Comparison of ENCODE assay signal across 17 mouse cellular contexts in the genomic region with DNA sequence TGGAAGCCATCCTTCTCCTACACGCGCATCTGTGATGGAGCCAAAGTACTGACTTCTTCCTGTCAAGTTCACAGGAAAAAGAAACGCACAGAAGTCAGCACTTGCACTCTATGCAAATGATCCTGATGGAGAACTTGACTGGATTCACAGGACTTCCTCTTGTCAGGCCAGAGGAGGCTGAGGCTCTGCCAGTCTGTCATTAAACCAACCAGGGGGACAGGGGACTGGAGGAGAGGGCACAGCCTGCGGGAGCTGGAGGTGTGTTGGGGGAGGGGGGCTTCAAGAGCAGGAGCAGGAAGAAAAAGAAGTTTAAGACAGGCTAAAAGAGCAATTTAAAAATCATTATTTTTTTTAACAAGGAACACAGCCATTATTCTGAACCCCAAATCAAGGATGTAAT.
DNase-seq lines count a peak whose midpoint lies in the region; ATAC-seq and TF ChIP-seq lines count a peak whose summit lies in the region.
"Had no signal": no experiment of that assay in that cellular context is flagged by ENCODE, and none has a peak within 500 bp of the region (broad histone marks: within the 10 kb centered on the region; RNA-seq: fewer than 3 reads in every experiment).

No protein-coding gene starts in this region.

- no peak for TF ChIP-seq CTCF in gastrocnemius, adult 2 months (IDR thresholded peaks at IDR 0.05)

- no peaks in the 10 kb centered on the region for H3K36me3 ChIP-seq in midbrain, embryonic 10.5 days
- H3K36me3 ChIP-seq in midbrain, embryonic 16.5 days (ENCODE audit: control insufficient read depth, insufficient read depth, low read length): no peaks in the 10 kb centered on the region
- no peaks in the 10 kb centered on the region for H3K36me3 ChIP-seq in forebrain, embryonic 12.5 days (replicated peaks)
- H3K36me3 ChIP-seq in hindbrain, embryonic 13.5 days: no peaks in the 10 kb centered on the region
- H3K36me3 ChIP-seq: limb, embryonic 12.5 days; liver, embryonic 13.5 days; lung, embryonic 15.5 days; stomach, embryonic 15.5 days had no signal

- WGBS in midbrain, embryonic 10.5 days: 37% methylated on average over 4 of the region's 4 CpGs
- 31% methylated on average over 4 of the region's 4 CpGs for WGBS in midbrain, embryonic 16.5 days
- 25% methylated on average over 4 of the region's 4 CpGs for WGBS in forebrain, embryonic 12.5 days
- 38% methylated on average over 4 of the region's 4 CpGs for WGBS in hindbrain, embryonic 13.5 days

- no peaks in the 10 kb centered on the region; the same call in 1 of the 2 replicates for H3K27me3 ChIP-seq in midbrain, embryonic 10.5 days (ENCODE audit: low read depth, poor library complexity, severe bottlenecking)
- no peaks in the 10 kb centered on the region for H3K27me3 ChIP-seq in midbrain, embryonic 16.5 days (ENCODE audit: control insufficient read depth, insufficient read depth, low read depth, low read length)
- H3K27me3 ChIP-seq in forebrain, embryonic 12.5 days: 0 out of 2 replicates have a peak, but pooled peaks cover 7% of the 10 kb centered on the region
- no peaks in the 10 kb centered on the region for H3K27me3 ChIP-seq in hindbrain, embryonic 13.5 days
- H3K27me3 ChIP-seq: limb, embryonic 12.5 days; liver, embryonic 13.5 days; lung, embryonic 15.5 days; stomach, embryonic 15.5 days had no signal

- peak overlapping the region; percentile 55; the same call in 1 of the 2 replicates for H3K27ac ChIP-seq in midbrain, embryonic 10.5 days (replicated peaks)
- H3K27ac ChIP-seq in midbrain, embryonic 16.5 days (ENCODE audit: low read length): no peak overlapping the region
- H3K27ac ChIP-seq in forebrain, embryonic 12.5 days: peak overlapping the region; percentile 65
- H3K27ac ChIP-seq in hindbrain, embryonic 13.5 days: peak overlapping the region; percentile 55; the same call in 1 of the 2 replicates
- no peak overlapping the region for H3K27ac ChIP-seq in gastrocnemius, adult 2 months
- H3K27ac ChIP-seq: left cerebral cortex, adult 2 months; limb, embryonic 12.5 days; liver, embryonic 13.5 days; lung, embryonic 15.5 days; stomach, embryonic 15.5 days had no signal

- no peak for ATAC-seq in midbrain, embryonic 16.5 days
- peak; percentile 58; the same call in 1 of the 2 replicates for ATAC-seq in forebrain, embryonic 12.5 days (ENCODE audit: low FRiP score)
- ATAC-seq in hindbrain, embryonic 13.5 days (ENCODE audit: low FRiP score): no peak
- ATAC-seq: intestine, postnatal 0 days had no signal

- DNase-seq in midbrain, embryonic 10.5 days (ENCODE audit: low spot score): no peak
- peak; percentile 33 for DNase-seq in retina, postnatal 1 day
- no peak for DNase-seq in gastrocnemius, adult 2 months
- DNase-seq in kidney, postnatal 10 days: no peak
- DNase-seq: adrenal gland, postnatal 36 days; heart, adult 11 months; liver, embryonic 13.5 days; thymus, adult 2 months had no signal

- H3K4me3 ChIP-seq in midbrain, embryonic 10.5 days: no peak overlapping the region
- H3K4me3 ChIP-seq in midbrain, embryonic 16.5 days (ENCODE audit: low read depth, low read length): no peak overlapping the region
- H3K4me3 ChIP-seq in forebrain, embryonic 12.5 days (replicated peaks): no peak overlapping the region
- no peak overlapping the region for H3K4me3 ChIP-seq in hindbrain, embryonic 13.5 days
- H3K4me3 ChIP-seq in gastrocnemius, adult 2 months: no peak overlapping the region
- H3K4me3 ChIP-seq: layer of hippocampus, adult 2 months; left cerebral cortex, adult 2 months; limb, embryonic 12.5 days; liver, embryonic 13.5 days; lung, embryonic 15.5 days; stomach, embryonic 15.5 days had no signal

- no peaks in the 10 kb centered on the region for H3K9me3 ChIP-seq in midbrain, embryonic 10.5 days (replicated peaks)
- H3K9me3 ChIP-seq in midbrain, embryonic 16.5 days (replicated peaks; ENCODE audit: control insufficient read depth, low read length, poor library complexity, severe bottlenecking): no peaks in the 10 kb centered on the region
- H3K9me3 ChIP-seq in forebrain, embryonic 12.5 days: no peaks in the 10 kb centered on the region
- H3K9me3 ChIP-seq in hindbrain, embryonic 13.5 days: no peaks in the 10 kb centered on the region
- H3K9me3 ChIP-seq: limb, embryonic 12.5 days; liver, embryonic 13.5 days; lung, embryonic 15.5 days; stomach, embryonic 15.5 days had no signal

- peaks cover 27% of the 10 kb centered on the region for H3K4me1 ChIP-seq in midbrain, embryonic 10.5 days
- peaks cover 16% of the 10 kb centered on the region for H3K4me1 ChIP-seq in midbrain, embryonic 16.5 days (ENCODE audit: control insufficient read depth, insufficient read depth, low read length)
- peaks cover 15% of the 10 kb centered on the region for H3K4me1 ChIP-seq in forebrain, embryonic 12.5 days
- peaks cover 16% of the 10 kb centered on the region for H3K4me1 ChIP-seq in hindbrain, embryonic 13.5 days (replicated peaks)
- H3K4me1 ChIP-seq: liver, embryonic 13.5 days; lung, embryonic 15.5 days; stomach, embryonic 15.5 days had no signal

- intact Hi-C loops in gastrocnemius, adult 2 months (cut with DNase I): no loop called here

- H3K9ac ChIP-seq in midbrain, embryonic 16.5 days (ENCODE audit: low read depth, low read length): no peak overlapping the region
- H3K9ac ChIP-seq in forebrain, embryonic 12.5 days: no peak overlapping the region
- no peak overlapping the region for H3K9ac ChIP-seq in hindbrain, embryonic 13.5 days
- H3K9ac ChIP-seq: limb, embryonic 12.5 days; liver, embryonic 13.5 days; lung, embryonic 15.5 days; stomach, embryonic 15.5 days had no signal

- H3K4me2 ChIP-seq in midbrain, embryonic 16.5 days (ENCODE audit: low read length): no peak overlapping the region
- peak overlapping the region; percentile 8; the same call in 1 of the 2 replicates for H3K4me2 ChIP-seq in forebrain, embryonic 12.5 days
- no peak overlapping the region for H3K4me2 ChIP-seq in hindbrain, embryonic 13.5 days
- H3K4me2 ChIP-seq: limb, embryonic 12.5 days; liver, embryonic 13.5 days; lung, embryonic 15.5 days; stomach, embryonic 15.5 days had no signal

Comparison
In these comparisons a context has a peak if more than half of its experiments do, and no peak if none do; other contexts are left out.
1. H3K27ac ChIP-seq: peak in midbrain, embryonic 10.5 days (single experiment), forebrain, embryonic 12.5 days (single experiment) and hindbrain, embryonic 13.5 days (single experiment); none in midbrain, embryonic 16.5 days (single experiment) and gastrocnemius, adult 2 months (single experiment).